Comparison of ENCODE assay signal across 14 mouse cellular contexts in the genomic region with DNA sequence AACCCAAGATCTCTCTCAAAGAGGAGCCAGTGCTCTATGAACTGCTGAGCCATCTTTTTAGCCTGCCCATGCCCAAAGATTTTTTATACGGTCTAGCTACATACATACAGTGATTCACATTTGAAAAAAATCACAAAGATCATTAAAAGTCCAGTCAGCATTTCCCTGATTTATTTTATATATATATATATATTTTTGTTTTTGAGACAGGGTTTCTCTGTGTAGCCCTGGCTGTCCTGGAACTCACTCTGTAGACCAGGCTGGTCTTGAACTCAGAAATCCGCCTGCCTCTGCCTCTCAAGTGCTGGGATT. TPM values are rescaled to one million over a fixed set of nuclear protein-coding genes. Genes with fewer than 3 reads are reported as not detected.
A peak's percentile ranks its signal among the peaks of the same experiment; 100 is the strongest.
DNase-seq lines count a peak whose midpoint lies in the region; ATAC-seq and TF ChIP-seq lines count a peak whose summit lies in the region.
"Not testable (repeated sequence)": the region's sequence is repeated elsewhere in the genome, so short reads cannot be mapped to it uniquely, and the experiment has no call there.
"Had no signal": no experiment of that assay in that cellular context is flagged by ENCODE, and none has a peak within 500 bp of the region (broad histone marks: within the 10 kb centered on the region; RNA-seq: fewer than 3 reads in every experiment).

No protein-coding gene starts in this region.

- H3K4me3 ChIP-seq in CH12.LX (replicated peaks in 1 of 3; ENCODE audit: low read depth in 2 of 3, low read length in 2 of 3, poor library complexity in 1 of 3); bone marrow macrophage, adult 2 months (ENCODE audit: insufficient read depth, low read length); hindbrain, embryonic 10.5 days; hindbrain, embryonic 14.5 days (replicated peaks; ENCODE audit: low read length); kidney, embryonic 15.5 days (replicated peaks); midbrain, embryonic 13.5 days (replicated peaks); midbrain, embryonic 16.5 days (ENCODE audit: low read depth, low read length); neural tube, embryonic 15.5 days (replicated peaks): not testable (repeated sequence)

- not testable (repeated sequence) for TF ChIP-seq POLR2A in CH12.LX (IDR thresholded peaks at IDR 0.05; ENCODE audit: low read depth, low read length); bone marrow macrophage, adult 2 months (IDR thresholded peaks at IDR 0.05; ENCODE audit: borderline replicate concordance, low read depth, low read length)

- not testable (repeated sequence) for H3K9me3 ChIP-seq in CH12.LX (replicated peaks; ENCODE audit: low read length); hindbrain, embryonic 10.5 days; hindbrain, embryonic 14.5 days (ENCODE audit: control insufficient read depth, low read length); kidney, embryonic 15.5 days (replicated peaks); midbrain, embryonic 13.5 days; midbrain, embryonic 16.5 days (replicated peaks; ENCODE audit: control insufficient read depth, low read length, poor library complexity, severe bottlenecking); neural tube, embryonic 15.5 days (replicated peaks)

- H3K27me3 ChIP-seq in CH12.LX (replicated peaks); hindbrain, embryonic 10.5 days (ENCODE audit: insufficient read depth, poor library complexity, severe bottlenecking); hindbrain, embryonic 14.5 days (ENCODE audit: control insufficient read depth, insufficient read depth, low read length); kidney, embryonic 15.5 days; midbrain, embryonic 13.5 days; midbrain, embryonic 16.5 days (ENCODE audit: control insufficient read depth, insufficient read depth, low read depth, low read length); neural tube, embryonic 15.5 days (replicated peaks): not testable (repeated sequence)

- H3K4me2 ChIP-seq in CH12.LX (ENCODE audit: insufficient read depth, low read depth, poor library complexity, severe bottlenecking); hindbrain, embryonic 14.5 days (replicated peaks); kidney, embryonic 15.5 days; midbrain, embryonic 13.5 days (replicated peaks); midbrain, embryonic 16.5 days (ENCODE audit: low read length); neural tube, embryonic 15.5 days: not testable (repeated sequence)

- peaks cover 49 to 64% of the 10 kb centered on the region in 2 experiments for H3K36me3 ChIP-seq in CH12.LX (replicated peaks in 1 of 2; ENCODE audit: control insufficient read depth in 1 of 2, insufficient read depth in 1 of 2, low read length in 1 of 2)
- peaks cover 77% of the 10 kb centered on the region for H3K36me3 ChIP-seq in hindbrain, embryonic 10.5 days
- peaks cover 56% of the 10 kb centered on the region for H3K36me3 ChIP-seq in hindbrain, embryonic 14.5 days (replicated peaks; ENCODE audit: control insufficient read depth, insufficient read depth)
- peaks cover 66% of the 10 kb centered on the region for H3K36me3 ChIP-seq in kidney, embryonic 15.5 days
- peaks cover 62% of the 10 kb centered on the region for H3K36me3 ChIP-seq in midbrain, embryonic 13.5 days
- peaks cover 22% of the 10 kb centered on the region for H3K36me3 ChIP-seq in midbrain, embryonic 16.5 days (ENCODE audit: control insufficient read depth, insufficient read depth, low read length)
- peaks cover 51% of the 10 kb centered on the region for H3K36me3 ChIP-seq in neural tube, embryonic 15.5 days

- peaks cover 27% of the 10 kb centered on the region for H3K79me2 ChIP-seq in CH12.LX (replicated peaks; ENCODE audit: control insufficient read depth, extremely low read depth, insufficient read depth, poor library complexity, severe bottlenecking)

- 89% methylated on average over 2 of the region's 2 CpGs for WGBS in hindbrain, embryonic 10.5 days
- WGBS in hindbrain, embryonic 14.5 days: 95% methylated on average over 2 of the region's 2 CpGs
- WGBS in kidney, embryonic 15.5 days: 92% methylated on average over 2 of the region's 2 CpGs
- 98% methylated on average over 2 of the region's 2 CpGs for WGBS in midbrain, embryonic 13.5 days
- WGBS in midbrain, embryonic 16.5 days: 95% methylated on average over 2 of the region's 2 CpGs
- WGBS in neural tube, embryonic 15.5 days: 94% methylated on average over 2 of the region's 2 CpGs

- not testable (repeated sequence) for TF ChIP-seq CTCF in CH12.LX (conservative IDR thresholded peaks at IDR 0.05 in 1 of 2, IDR thresholded peaks at IDR 0.05 in 1 of 2; ENCODE audit: low read depth in 2 of 2, low read length in 2 of 2); bone marrow macrophage, adult 2 months (IDR thresholded peaks at IDR 0.05; ENCODE audit: low read depth, low read length)

- in situ Hi-C loops in CH12.LX (cut with MboI; ENCODE audit: low pct_ligation_motif_present, low pct_unique_long_range_greater_than_20kb, low sequenced_read_pairs): not testable (repeated sequence)

- not testable (repeated sequence) for TF ChIP-seq EP300 in CH12.LX (IDR thresholded peaks at IDR 0.05; ENCODE audit: low read length)

- TF ChIP-seq RAD21 in CH12.LX (IDR thresholded peaks at IDR 0.05; ENCODE audit: low read depth, low read length): not testable (repeated sequence)

- peaks cover 11 to 35% of the 10 kb centered on the region in 2 experiments for H3K4me1 ChIP-seq in CH12.LX (ENCODE audit: control insufficient read depth in 1 of 2, insufficient read depth in 2 of 2)
- peaks cover 12% of the 10 kb centered on the region for H3K4me1 ChIP-seq in bone marrow macrophage, adult 2 months (ENCODE audit: control insufficient read depth, insufficient read depth, low read length)
- H3K4me1 ChIP-seq in hindbrain, embryonic 10.5 days (replicated peaks): peaks cover 40% of the 10 kb centered on the region
- H3K4me1 ChIP-seq in hindbrain, embryonic 14.5 days (replicated peaks; ENCODE audit: control insufficient read depth, insufficient read depth, low read length): peaks cover 18% of the 10 kb centered on the region
- H3K4me1 ChIP-seq in kidney, embryonic 15.5 days: peaks cover 39% of the 10 kb centered on the region
- H3K4me1 ChIP-seq in midbrain, embryonic 13.5 days (replicated peaks): peaks cover 32% of the 10 kb centered on the region
- peaks cover 23% of the 10 kb centered on the region for H3K4me1 ChIP-seq in midbrain, embryonic 16.5 days (ENCODE audit: control insufficient read depth, insufficient read depth, low read length)
- H3K4me1 ChIP-seq in neural tube, embryonic 15.5 days: peaks cover 28% of the 10 kb centered on the region

- ATAC-seq in hindbrain, embryonic 14.5 days (ENCODE audit: low FRiP score); kidney, embryonic 15.5 days (replicated peaks; ENCODE audit: low FRiP score); midbrain, embryonic 13.5 days; midbrain, embryonic 16.5 days; neural tube, embryonic 15.5 days (ENCODE audit: low FRiP score): not testable (repeated sequence)

- DNase-seq in CH12.LX (ENCODE audit: extremely low read depth); hindbrain, embryonic 10.5 days (ENCODE audit: low spot score); hindbrain, embryonic 14.5 days (ENCODE audit: low spot score): not testable (repeated sequence)

- not testable (repeated sequence) for H3K27ac ChIP-seq in CH12.LX (ENCODE audit: insufficient read depth, low read depth)
- peak overlapping the region; percentile 88; the same call in 1 of the 2 replicates for H3K27ac ChIP-seq in bone marrow macrophage, adult 2 months (ENCODE audit: insufficient read depth, low read depth, low read length)
- H3K27ac ChIP-seq in hindbrain, embryonic 10.5 days: 0 out of 2 replicates have a peak overlapping the region, but pooled peaks have one; percentile 99
- peak overlapping the region; percentile 94 for H3K27ac ChIP-seq in hindbrain, embryonic 14.5 days
- peak overlapping the region; percentile 94; the same call in 1 of the 2 replicates for H3K27ac ChIP-seq in kidney, embryonic 15.5 days
- peak overlapping the region; percentile 96; the same call in 1 of the 2 replicates for H3K27ac ChIP-seq in midbrain, embryonic 13.5 days
- peak overlapping the region; percentile 90; the same call in 1 of the 2 replicates for H3K27ac ChIP-seq in midbrain, embryonic 16.5 days (ENCODE audit: low read length)
- H3K27ac ChIP-seq in neural tube, embryonic 15.5 days (replicated peaks): 0 out of 2 replicates have a peak overlapping the region, but pooled peaks have one; percentile 97

- dilution Hi-C loops in CH12.LX (cut with MboI; ENCODE audit: extremely low pct_ligation_motif_present, extremely low pct_unique_long_range_greater_than_20kb, low sequenced_read_pairs): not testable (repeated sequence)

- not testable (repeated sequence) for H3K9ac ChIP-seq in CH12.LX (ENCODE audit: insufficient read depth, low read depth); hindbrain, embryonic 14.5 days; kidney, embryonic 15.5 days; midbrain, embryonic 13.5 days (replicated peaks); midbrain, embryonic 16.5 days (ENCODE audit: low read depth, low read length); neural tube, embryonic 15.5 days (replicated peaks)

RNA-seq across cellular contexts. Expression of a gene that starts 1.5 kb away (rescaled TPM):
- total RNA-seq in CH12.LX (2012; rRNA removed) (417 and 467 TPM in 2 replicates), CH12.LX (2014; rRNA removed) (126 and 172 TPM in 2 replicates)
- 957 and 958 TPM in 2 replicates for polyA plus RNA-seq in CH12.LX (2012; ENCODE audit: insufficient read length, low read depth)
- 628 and 760 TPM in 2 replicates for polyA plus RNA-seq in bone marrow macrophage, adult 2 months (2012; ENCODE audit: insufficient read depth, insufficient read length, missing spikeins)
- polyA plus RNA-seq in hindbrain, embryonic 10.5 days (2016; fragmentation: Nextera tagmentation; extraction: Ambion mirVana): 799 and 820 TPM in 2 replicates
- 435 and 490 TPM in 2 replicates for polyA plus RNA-seq in hindbrain, embryonic 14.5 days (2014; fragmentation: Nextera tagmentation; extraction: Ambion mirVana)
- 588 and 644 TPM in 2 replicates for polyA plus RNA-seq in kidney, embryonic 15.5 days (2015; fragmentation: Nextera tagmentation; extraction: Ambion mirVana)
- 452 and 461 TPM in 2 replicates for polyA plus RNA-seq in midbrain, embryonic 13.5 days (2015; fragmentation: Nextera tagmentation; extraction: Ambion mirVana)
- polyA plus RNA-seq in midbrain, embryonic 16.5 days (2015; fragmentation: Nextera tagmentation; extraction: Ambion mirVana): 439 and 443 TPM in 2 replicates
- polyA plus RNA-seq in neural tube, embryonic 15.5 days (2015; fragmentation: Nextera tagmentation; extraction: Ambion mirVana): 488 and 542 TPM in 2 replicates

RNA-seq across cellular contexts. Expression of a gene that starts 9.9 kb away (rescaled TPM):
- total RNA-seq in CH12.LX (2012; rRNA removed) (531 and 594 TPM in 2 replicates), CH12.LX (2014; rRNA removed) (453 and 486 TPM in 2 replicates)
- polyA plus RNA-seq in CH12.LX (2012; ENCODE audit: insufficient read length, low read depth): 644 and 662 TPM in 2 replicates
- polyA plus RNA-seq in bone marrow macrophage, adult 2 months (2012; ENCODE audit: insufficient read depth, insufficient read length, missing spikeins): 292 and 334 TPM in 2 replicates
- polyA plus RNA-seq in hindbrain, embryonic 10.5 days (2016; fragmentation: Nextera tagmentation; extraction: Ambion mirVana): 519 and 570 TPM in 2 replicates
- 295 and 326 TPM in 2 replicates for polyA plus RNA-seq in hindbrain, embryonic 14.5 days (2014; fragmentation: Nextera tagmentation; extraction: Ambion mirVana)
- polyA plus RNA-seq in kidney, embryonic 15.5 days (2015; fragmentation: Nextera tagmentation; extraction: Ambion mirVana): 718 and 736 TPM in 2 replicates
- polyA plus RNA-seq in midbrain, embryonic 13.5 days (2015; fragmentation: Nextera tagmentation; extraction: Ambion mirVana): 279 and 297 TPM in 2 replicates
- polyA plus RNA-seq in midbrain, embryonic 16.5 days (2015; fragmentation: Nextera tagmentation; extraction: Ambion mirVana): 233 and 257 TPM in 2 replicates
- 282 and 351 TPM in 2 replicates for polyA plus RNA-seq in neural tube, embryonic 15.5 days (2015; fragmentation: Nextera tagmentation; extraction: Ambion mirVana)

RNA-seq across cellular contexts. Expression of a gene that starts 15.2 kb away (rescaled TPM):
- total RNA-seq in CH12.LX (2012; rRNA removed): 582 and 793 TPM in 2 replicates
- 358 and 361 TPM in 2 replicates for total RNA-seq in CH12.LX (2014; rRNA removed)
- polyA plus RNA-seq in CH12.LX (2012; ENCODE audit: insufficient read length, low read depth): 444 and 451 TPM in 2 replicates
- polyA plus RNA-seq in bone marrow macrophage, adult 2 months (2012; ENCODE audit: insufficient read depth, insufficient read length, missing spikeins): 97.5 and 121 TPM in 2 replicates
- polyA plus RNA-seq in hindbrain, embryonic 10.5 days (2016; fragmentation: Nextera tagmentation; extraction: Ambion mirVana): 607 and 643 TPM in 2 replicates
- 237 and 252 TPM in 2 replicates for polyA plus RNA-seq in hindbrain, embryonic 14.5 days (2014; fragmentation: Nextera tagmentation; extraction: Ambion mirVana)
- polyA plus RNA-seq in kidney, embryonic 15.5 days (2015; fragmentation: Nextera tagmentation; extraction: Ambion mirVana): 494 TPM in 2 replicates
- polyA plus RNA-seq in midbrain, embryonic 13.5 days (2015; fragmentation: Nextera tagmentation; extraction: Ambion mirVana): 303 and 358 TPM in 2 replicates
- 194 and 223 TPM in 2 replicates for polyA plus RNA-seq in midbrain, embryonic 16.5 days (2015; fragmentation: Nextera tagmentation; extraction: Ambion mirVana)
- polyA plus RNA-seq in neural tube, embryonic 15.5 days (2015; fragmentation: Nextera tagmentation; extraction: Ambion mirVana): 219 and 265 TPM in 2 replicates

RNA-seq across cellular contexts. Expression of a gene that starts 15.3 kb away (rescaled TPM):
- 108 and 114 TPM in 2 replicates for total RNA-seq in CH12.LX (2012; rRNA removed)
- 51.7 and 57.0 TPM in 2 replicates for total RNA-seq in CH12.LX (2014; rRNA removed)
- polyA plus RNA-seq in CH12.LX (2012; ENCODE audit: insufficient read length, low read depth): 142 and 145 TPM in 2 replicates
- polyA plus RNA-seq in bone marrow macrophage, adult 2 months (2012; ENCODE audit: insufficient read depth, insufficient read length, missing spikeins): 127 and 128 TPM in 2 replicates
- polyA plus RNA-seq in hindbrain, embryonic 10.5 days (2016; fragmentation: Nextera tagmentation; extraction: Ambion mirVana): 237 TPM in 2 replicates
- polyA plus RNA-seq in hindbrain, embryonic 14.5 days (2014; fragmentation: Nextera tagmentation; extraction: Ambion mirVana): 227 and 229 TPM in 2 replicates
- polyA plus RNA-seq in kidney, embryonic 15.5 days (2015; fragmentation: Nextera tagmentation; extraction: Ambion mirVana): 193 and 206 TPM in 2 replicates
- 180 and 183 TPM in 2 replicates for polyA plus RNA-seq in midbrain, embryonic 13.5 days (2015; fragmentation: Nextera tagmentation; extraction: Ambion mirVana)
- 189 and 196 TPM in 2 replicates for polyA plus RNA-seq in midbrain, embryonic 16.5 days (2015; fragmentation: Nextera tagmentation; extraction: Ambion mirVana)
- polyA plus RNA-seq in neural tube, embryonic 15.5 days (2015; fragmentation: Nextera tagmentation; extraction: Ambion mirVana): 206 and 208 TPM in 2 replicates

RNA-seq across cellular contexts. Expression of a gene that starts 25.3 kb away (rescaled TPM):
- total RNA-seq in CH12.LX (2012; rRNA removed): 0.55 TPM in 1 of 2 replicates, not detected in the other
- total RNA-seq in CH12.LX (2014; rRNA removed): not detected in 2 replicates
- polyA plus RNA-seq in CH12.LX (2012; ENCODE audit: insufficient read length, low read depth): 1.0 and 1.3 TPM in 2 replicates
- polyA plus RNA-seq in bone marrow macrophage, adult 2 months (2012; ENCODE audit: insufficient read depth, insufficient read length, missing spikeins): 1.4 TPM in 1 of 2 replicates, not detected in the other
- 0.34 and 0.63 TPM in 2 replicates for polyA plus RNA-seq in hindbrain, embryonic 10.5 days (2016; fragmentation: Nextera tagmentation; extraction: Ambion mirVana)
- 0.83 and 1.5 TPM in 2 replicates for polyA plus RNA-seq in hindbrain, embryonic 14.5 days (2014; fragmentation: Nextera tagmentation; extraction: Ambion mirVana)
- polyA plus RNA-seq in kidney, embryonic 15.5 days (2015; fragmentation: Nextera tagmentation; extraction: Ambion mirVana): 24.4 and 25.2 TPM in 2 replicates
- 0.54 and 0.95 TPM in 2 replicates for polyA plus RNA-seq in midbrain, embryonic 13.5 days (2015; fragmentation: Nextera tagmentation; extraction: Ambion mirVana)
- polyA plus RNA-seq in midbrain, embryonic 16.5 days (2015; fragmentation: Nextera tagmentation; extraction: Ambion mirVana): not detected in 2 replicates
- polyA plus RNA-seq in neural tube, embryonic 15.5 days (2015; fragmentation: Nextera tagmentation; extraction: Ambion mirVana): 0.86 and 3.2 TPM in 2 replicates
- total RNA-seq: common myeloid progenitor, adult 5-6 weeks; forebrain, postnatal 0 days had no signal
- polyA plus RNA-seq: activated CD4-positive, CD25-positive, alpha-beta regulatory T cell, adult 4 months; CD4-positive, CD25-positive, alpha-beta regulatory T cell, adult 4 months; forebrain, embryonic 11.5 days; forebrain, embryonic 13.5 days had no signal
